Mouse (Mus musculus): ENCODE data around the gene Ttc28. TPM values are rescaled to one million over a fixed set of nuclear protein-coding genes. Genes with fewer than 3 reads are reported as not detected.
A peak's percentile ranks its signal among the peaks of the same experiment; 100 is the strongest.

Gene Ttc28
- polyA plus RNA-seq, 1 experiment from 2014 or later: 3.5 TPM

DNA sequence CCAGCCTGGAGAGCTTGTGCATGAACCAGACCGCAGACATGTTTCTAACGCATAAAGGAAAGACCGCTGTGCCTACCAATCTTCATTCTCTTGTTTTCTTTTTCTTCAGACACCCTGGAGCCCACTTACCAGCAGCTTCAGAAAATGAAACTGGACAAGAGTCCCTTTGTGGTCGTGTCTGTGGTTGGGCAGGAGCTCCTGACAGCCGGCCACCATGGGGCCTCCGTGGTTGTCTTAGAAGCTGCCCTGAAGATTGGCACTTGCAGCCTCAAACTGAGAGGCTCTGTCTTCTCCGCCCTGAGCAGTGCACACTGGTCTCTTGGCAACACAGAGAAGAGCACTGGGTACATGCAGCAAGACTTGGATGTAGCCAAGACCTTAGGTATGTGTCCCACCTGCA, 221.0 kb downstream of the Ttc28 start:
- Histone ChIP-seq H3K36me3 (ENCODE audit: control insufficient read depth, insufficient read depth, low read length) (no peaks in the 10 kb centered on the region; the same call in 1 of the 2 replicates), H3K4me3 (ENCODE audit: low read depth, low read length) (no peak overlapping the region), H3K9ac (ENCODE audit: low read length) (no peak overlapping the region), H3K27ac (replicated peaks) (no peak overlapping the region), H3K27me3 (ENCODE audit: control insufficient read depth, insufficient read depth, low read length) (no peaks in the 10 kb centered on the region), H3K9me3 (ENCODE audit: control insufficient read depth, low read length) (no peaks in the 10 kb centered on the region), H3K4me1 (replicated peaks; ENCODE audit: control insufficient read depth, insufficient read depth) (0 out of 2 replicates have a peak, but pooled peaks cover 2% of the 10 kb centered on the region), H3K4me2 (replicated peaks; ENCODE audit: low read depth) (no peak overlapping the region)
- DNase-seq (ENCODE audit: low spot score): no peak
- TF ChIP-seq CTCF (IDR thresholded peaks at IDR 0.05; ENCODE audit: low read depth) (no peak), EP300 (optimal IDR thresholded peaks at IDR 0.05) (no peak)
- ATAC-seq (ENCODE audit: low FRiP score, low TSS enrichment): no peak
- WGBS: 82% methylated on average over 7 of the region's 7 CpGs

DNA sequence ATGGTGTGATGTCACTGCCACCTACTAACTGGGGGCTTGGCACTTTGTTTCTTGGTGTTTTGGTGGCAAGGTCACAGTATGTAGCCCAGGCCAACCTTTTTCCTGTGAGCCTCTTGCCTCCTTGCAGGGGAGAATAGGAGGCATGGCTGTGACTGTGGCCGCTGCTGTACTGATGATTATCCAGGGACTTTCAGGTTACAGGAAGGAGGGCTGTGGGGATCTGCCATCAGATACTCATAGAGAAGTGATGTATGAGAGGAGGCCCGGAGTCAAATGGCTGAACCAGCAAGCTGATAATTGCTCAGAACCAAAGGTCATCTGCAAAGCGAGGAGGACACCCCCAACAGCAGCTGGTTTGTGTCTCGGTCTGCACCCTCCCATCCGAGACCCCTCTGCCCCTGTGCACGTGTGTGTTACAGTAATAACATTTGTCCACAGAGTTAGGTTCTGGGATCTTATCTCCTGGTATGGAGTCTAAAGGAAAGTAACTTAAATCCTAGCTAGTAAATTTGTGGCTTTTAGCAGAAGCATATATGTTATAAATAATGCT, 221.9 kb downstream of the Ttc28 start:
- no peaks in the 10 kb centered on the region for H3K27me3 ChIP-seq (ENCODE audit: control insufficient read depth, insufficient read depth, low read length)
- no peak overlapping the region for H3K4me2 ChIP-seq (replicated peaks; ENCODE audit: low read depth)
- 71% methylated on average over 6 of the region's 6 CpGs for WGBS
- no peak for TF ChIP-seq EP300 (optimal IDR thresholded peaks at IDR 0.05)
- no peak for TF ChIP-seq CTCF (IDR thresholded peaks at IDR 0.05; ENCODE audit: low read depth)
- 0 out of 2 replicates have a peak, but pooled peaks cover 2% of the 10 kb centered on the region for H3K4me1 ChIP-seq (replicated peaks; ENCODE audit: control insufficient read depth, insufficient read depth)
- H3K9ac ChIP-seq (ENCODE audit: low read length): no peak overlapping the region
- H3K9me3 ChIP-seq (ENCODE audit: control insufficient read depth, low read length): no peaks in the 10 kb centered on the region
- H3K4me3 ChIP-seq (ENCODE audit: low read depth, low read length): no peak overlapping the region
- ATAC-seq (ENCODE audit: low FRiP score, low TSS enrichment) (no peak), DNase-seq (ENCODE audit: low spot score) (no peak)
- no peaks in the 10 kb centered on the region; the same call in 1 of the 2 replicates for H3K36me3 ChIP-seq (ENCODE audit: control insufficient read depth, insufficient read depth, low read length)
- no peak overlapping the region for H3K27ac ChIP-seq (replicated peaks)

DNA sequence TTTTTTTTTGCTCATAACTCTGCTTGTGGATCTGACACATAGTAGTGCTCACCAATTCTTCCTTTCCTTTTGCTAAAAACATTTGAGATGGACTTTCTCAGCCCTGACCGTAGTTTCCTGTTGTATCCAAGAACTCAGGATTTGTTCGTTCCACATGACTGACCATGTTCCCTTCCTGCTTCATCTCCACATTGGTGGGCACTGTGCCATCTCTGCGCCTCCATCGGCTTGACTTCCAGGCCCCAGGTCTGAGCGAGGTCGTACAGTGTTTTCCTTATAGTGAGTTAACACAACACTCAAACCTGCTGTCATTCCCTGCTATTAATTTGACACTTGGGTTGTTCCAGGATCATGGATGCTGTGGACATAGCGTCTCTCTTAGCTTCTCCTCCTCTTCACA, 225.2 kb downstream of the Ttc28 start:
- H3K4me2 ChIP-seq (replicated peaks; ENCODE audit: low read depth): no peak overlapping the region
- no peak for ATAC-seq (ENCODE audit: low FRiP score, low TSS enrichment)
- no peaks in the 10 kb centered on the region for H3K4me1 ChIP-seq (replicated peaks; ENCODE audit: control insufficient read depth, insufficient read depth)
- no peaks in the 10 kb centered on the region for H3K27me3 ChIP-seq (ENCODE audit: control insufficient read depth, insufficient read depth, low read length)
- WGBS: 82% methylated on average over 7 of the region's 7 CpGs
- no peak overlapping the region for H3K27ac ChIP-seq (replicated peaks)
- DNase-seq (ENCODE audit: low spot score): no peak
- no peak overlapping the region for H3K9ac ChIP-seq (ENCODE audit: low read length)
- no peak for TF ChIP-seq CTCF (IDR thresholded peaks at IDR 0.05; ENCODE audit: low read depth)
- TF ChIP-seq EP300 (optimal IDR thresholded peaks at IDR 0.05): no peak
- H3K36me3 ChIP-seq (ENCODE audit: control insufficient read depth, insufficient read depth, low read length): no peaks in the 10 kb centered on the region; the same call in 1 of the 2 replicates
- no peaks in the 10 kb centered on the region for H3K9me3 ChIP-seq (ENCODE audit: control insufficient read depth, low read length)
- H3K4me3 ChIP-seq (ENCODE audit: low read depth, low read length): no peak overlapping the region

DNA sequence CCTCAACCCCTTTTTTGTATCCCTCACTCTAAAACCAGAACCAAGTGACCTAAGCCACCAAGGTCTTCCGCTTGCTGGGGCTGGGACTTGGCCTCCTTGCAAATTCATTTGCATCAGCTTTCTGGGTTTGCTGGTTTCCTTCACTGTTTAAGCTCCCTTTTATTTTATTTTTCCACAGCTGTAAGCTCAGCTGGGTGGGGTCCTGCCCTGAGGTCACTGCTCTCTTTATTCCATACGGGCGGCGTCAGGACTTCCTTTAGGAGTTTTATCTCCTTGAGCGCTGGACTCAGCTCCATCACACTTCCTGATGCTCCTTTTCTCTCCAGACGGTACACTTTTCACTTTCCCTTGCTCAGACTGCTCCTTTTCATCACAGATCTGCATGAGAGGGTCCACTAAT, 231.8 kb downstream of the Ttc28 start:
- DNase-seq (ENCODE audit: low spot score): no peak
- Histone ChIP-seq H3K4me3 (ENCODE audit: low read depth, low read length) (no peak overlapping the region), H3K36me3 (ENCODE audit: control insufficient read depth, insufficient read depth, low read length) (no peaks in the 10 kb centered on the region), H3K4me1 (replicated peaks; ENCODE audit: control insufficient read depth, insufficient read depth) (no peaks in the 10 kb centered on the region), H3K4me2 (replicated peaks; ENCODE audit: low read depth) (no peak overlapping the region), H3K27ac (replicated peaks) (no peak overlapping the region), H3K9ac (ENCODE audit: low read length) (no peak overlapping the region), H3K27me3 (ENCODE audit: control insufficient read depth, insufficient read depth, low read length) (no peaks in the 10 kb centered on the region), H3K9me3 (ENCODE audit: control insufficient read depth, low read length) (no peaks in the 10 kb centered on the region)
- no peak for TF ChIP-seq EP300 (optimal IDR thresholded peaks at IDR 0.05)
- no peak for TF ChIP-seq CTCF (IDR thresholded peaks at IDR 0.05; ENCODE audit: low read depth)
- 49% methylated on average over 6 of the region's 6 CpGs for WGBS
- ATAC-seq (ENCODE audit: low FRiP score, low TSS enrichment): no peak

DNA sequence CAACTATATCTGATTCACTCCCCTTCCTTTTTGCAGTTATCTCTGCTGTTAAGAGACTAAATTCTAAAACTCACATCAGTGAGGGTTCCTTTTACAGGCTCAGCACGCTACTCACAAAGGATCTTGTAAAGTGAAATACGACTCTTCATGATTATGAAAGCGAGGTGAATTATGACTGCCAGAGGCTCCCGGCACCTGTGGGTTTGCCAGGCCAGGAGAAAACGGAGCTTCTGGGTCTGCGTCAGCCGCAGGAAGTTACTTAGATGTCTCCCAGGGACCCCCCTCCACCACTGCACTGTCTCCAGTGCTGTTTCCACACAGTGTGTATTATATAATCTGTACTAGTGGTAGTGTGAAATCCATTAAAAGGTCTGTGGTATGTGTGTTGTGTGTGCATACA, 233.6 kb downstream of the Ttc28 start:
- no peak overlapping the region for H3K27ac ChIP-seq (replicated peaks)
- no peaks in the 10 kb centered on the region for H3K4me1 ChIP-seq (replicated peaks; ENCODE audit: control insufficient read depth, insufficient read depth)
- 46% methylated on average over 7 of the region's 7 CpGs for WGBS
- H3K27me3 ChIP-seq (ENCODE audit: control insufficient read depth, insufficient read depth, low read length): no peaks in the 10 kb centered on the region
- no peak overlapping the region for H3K9ac ChIP-seq (ENCODE audit: low read length)
- no peaks in the 10 kb centered on the region for H3K36me3 ChIP-seq (ENCODE audit: control insufficient read depth, insufficient read depth, low read length)
- DNase-seq (ENCODE audit: low spot score) (no peak), ATAC-seq (ENCODE audit: low FRiP score, low TSS enrichment) (no peak)
- H3K4me3 ChIP-seq (ENCODE audit: low read depth, low read length): no peak overlapping the region
- TF ChIP-seq EP300 (optimal IDR thresholded peaks at IDR 0.05) (no peak), CTCF (IDR thresholded peaks at IDR 0.05; ENCODE audit: low read depth) (no peak)
- no peaks in the 10 kb centered on the region for H3K9me3 ChIP-seq (ENCODE audit: control insufficient read depth, low read length)
- no peak overlapping the region for H3K4me2 ChIP-seq (replicated peaks; ENCODE audit: low read depth)

DNA sequence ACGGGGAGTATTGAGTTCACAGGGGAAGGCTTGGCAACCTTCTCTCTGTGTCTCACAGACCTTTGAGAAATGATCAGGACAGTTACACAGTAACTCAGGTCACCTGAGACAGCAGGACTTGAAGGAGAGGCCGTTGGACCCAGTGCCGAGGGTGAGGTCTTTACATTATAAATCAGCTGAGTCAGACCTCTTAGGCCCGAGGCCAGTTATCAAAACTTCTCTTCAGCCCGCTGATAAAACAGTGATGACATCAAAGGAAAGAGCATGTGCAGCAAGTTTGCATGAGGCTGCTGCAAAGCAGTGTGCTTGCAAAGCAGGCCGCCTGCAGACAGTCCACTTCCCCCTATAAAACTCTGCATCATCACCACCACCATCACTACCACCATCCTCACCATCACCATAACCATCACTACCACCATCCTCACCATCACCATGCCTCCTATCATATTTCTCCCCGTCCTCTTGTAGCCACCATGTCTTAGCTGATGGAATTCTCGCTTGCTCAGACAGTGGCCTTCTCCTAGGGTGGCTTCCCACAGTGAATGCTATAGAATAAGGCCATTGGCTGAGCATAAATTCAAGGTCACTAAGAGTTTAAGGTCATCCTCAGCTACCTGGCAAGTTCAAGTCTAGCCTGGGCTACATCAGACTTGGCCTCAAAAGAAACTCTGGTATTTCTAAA, 234.2 kb downstream of the Ttc28 start:
- no peak overlapping the region for H3K9ac ChIP-seq (ENCODE audit: low read length)
- TF ChIP-seq CTCF (IDR thresholded peaks at IDR 0.05; ENCODE audit: low read depth) (no peak), EP300 (optimal IDR thresholded peaks at IDR 0.05) (no peak)
- no peaks in the 10 kb centered on the region for H3K36me3 ChIP-seq (ENCODE audit: control insufficient read depth, insufficient read depth, low read length)
- no peaks in the 10 kb centered on the region for H3K4me1 ChIP-seq (replicated peaks; ENCODE audit: control insufficient read depth, insufficient read depth)
- no peaks in the 10 kb centered on the region for H3K9me3 ChIP-seq (ENCODE audit: control insufficient read depth, low read length)
- H3K4me3 ChIP-seq (ENCODE audit: low read depth, low read length): no peak overlapping the region
- H3K4me2 ChIP-seq (replicated peaks; ENCODE audit: low read depth): no peak overlapping the region
- WGBS: 47% methylated on average over 8 of the region's 8 CpGs
- ATAC-seq (ENCODE audit: low FRiP score, low TSS enrichment) (peak; percentile 45), DNase-seq (ENCODE audit: low spot score) (peak; percentile 24)
- H3K27me3 ChIP-seq (ENCODE audit: control insufficient read depth, insufficient read depth, low read length): no peaks in the 10 kb centered on the region
- no peak overlapping the region for H3K27ac ChIP-seq (replicated peaks)

Measured in stomach, postnatal 0 days (tissue).